Mouse (Mus musculus) forebrain, embryonic 14.5 days (tissue): ENCODE data around the gene Ifngr2. TPM values are rescaled to one million over a fixed set of nuclear protein-coding genes. Genes with fewer than 3 reads are reported as not detected.

ENCODE experiments used
- ATAC-seq: fragments of 200-750 bp; cut with Nextera tagmentation; 2 replicates; pipeline ENCODE4 v1.8.0; 2017; ENCODE audit warnings: mild to moderate bottlenecking, moderate library complexity
- DNase-seq: peaks from one replicate; pipeline ENCODE4 v3.0.0-alpha.2; 2015; ENCODE audit warnings: low spot score
- H3K27ac ChIP-seq: fragments of 300-500 bp; sonication (generic); 2 replicates; pipeline ENCODE4 v1.5.1; 2014; ENCODE audit warnings: low read depth, mild to moderate bottlenecking, control low read depth, low read length, moderate library complexity
- H3K27me3 ChIP-seq: fragments of 300-500 bp; sonication (generic); replicated peaks from 2 replicates; pipeline ENCODE4 v1.6.1; 2014; ENCODE audit warnings: low read length, control low read depth, mixed read lengths; ENCODE audit not compliant: control insufficient read depth, insufficient read depth
- H3K36me3 ChIP-seq: fragments of 300-500 bp; sonication (generic); 2 replicates; pipeline ENCODE4 v1.6.1; 2014; ENCODE audit warnings: low read length, control low read depth; ENCODE audit not compliant: control insufficient read depth, insufficient read depth
- H3K4me1 ChIP-seq: fragments of 300-500 bp; sonication (generic); 2 replicates; pipeline ENCODE4 v1.6.1; 2014; ENCODE audit warnings: antibody characterized with exemption, low read length, control low read depth; ENCODE audit not compliant: control insufficient read depth, insufficient read depth
- H3K4me2 ChIP-seq: fragments of 300-500 bp; sonication (generic); 2 replicates; pipeline ENCODE4 v1.6.1; 2014; ENCODE audit warnings: mild to moderate bottlenecking, control low read depth, low read length
- H3K4me3 ChIP-seq: fragments of 300-500 bp; sonication (generic); 2 replicates; pipeline ENCODE4 v1.5.1; 2014; ENCODE audit warnings: low read depth, low read length, control low read depth
- H3K9ac ChIP-seq: fragments of 300-500 bp; sonication (generic); 2 replicates; pipeline ENCODE4 v1.6.1; 2014; ENCODE audit warnings: mild to moderate bottlenecking, low read length, control low read depth, moderate library complexity
- H3K9me3 ChIP-seq: fragments of 300-500 bp; sonication (generic); replicated peaks from 2 replicates; pipeline ENCODE4 v1.6.1; 2016; ENCODE audit warnings: low read length, control low read depth, mixed read lengths; ENCODE audit not compliant: control insufficient read depth
- WGBS: fragments of 180-500 bp; shearing (Covaris S2); extraction: QIAGEN DNeasy Blood & Tissue Kit; methylation state at CpG from one replicate; pipeline ENCODE4 v1.1.7; 2014; 5-methylcytosine and 5-hydroxymethylcytosine counted together
- polyA plus RNA-seq: library from polyadenylated mRNA; unstranded; fragments of >200 nt; fragmentation: Nextera tagmentation; extraction: Ambion mirVana; gene quantifications from 2 replicates; pipeline ENCODE4 v1.2.1, GENCODE M21; 2014

The Ifngr2 gene
- polyA plus RNA-seq, 1 experiment from 2014 or later = 77.3 TPM

DNA sequence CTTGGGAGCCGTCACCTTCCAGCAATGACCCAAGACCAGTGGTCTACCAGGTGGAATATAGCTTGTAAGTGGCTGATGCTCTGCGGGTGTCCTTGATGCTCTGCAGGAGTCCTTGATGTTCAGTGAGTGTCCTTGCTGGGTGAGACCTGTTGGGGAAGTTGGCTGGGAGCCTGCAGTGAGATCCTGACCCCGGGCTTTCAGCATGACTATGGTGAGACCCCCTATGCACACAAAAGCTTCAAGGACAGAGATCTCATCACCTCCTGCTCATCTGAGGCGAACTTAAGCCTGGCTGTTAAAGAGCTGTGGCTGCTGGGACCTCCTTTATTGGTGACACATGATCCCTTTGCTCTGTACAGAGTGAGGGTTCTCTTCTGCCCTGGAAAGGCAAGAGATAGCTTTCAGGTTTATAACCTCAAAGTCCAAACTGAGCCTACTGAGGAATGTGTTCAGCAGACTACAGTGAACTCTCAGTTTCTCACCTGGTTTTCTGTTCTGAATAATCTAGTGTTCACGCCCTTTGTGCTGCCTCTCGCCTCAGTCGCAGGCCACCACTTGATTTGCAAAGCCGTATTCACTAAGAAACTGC is 8.2 kb downstream of the Ifngr2 start:
- ATAC-seq = no peak
- WGBS = 86% methylated on average over 8 of the region's 8 CpGs
- Histone ChIP-seq H3K4me3 (no peak overlapping the region), H3K9ac (no peak overlapping the region), H3K9me3 (no peaks in the 10 kb centered on the region), H3K4me2 (no peak overlapping the region), H3K4me1 (no peaks in the 10 kb centered on the region), H3K27ac (no peak overlapping the region), H3K27me3 (no peaks in the 10 kb centered on the region), H3K36me3 (peaks cover 25% of the 10 kb centered on the region)
- no peak for DNase-seq

DNA sequence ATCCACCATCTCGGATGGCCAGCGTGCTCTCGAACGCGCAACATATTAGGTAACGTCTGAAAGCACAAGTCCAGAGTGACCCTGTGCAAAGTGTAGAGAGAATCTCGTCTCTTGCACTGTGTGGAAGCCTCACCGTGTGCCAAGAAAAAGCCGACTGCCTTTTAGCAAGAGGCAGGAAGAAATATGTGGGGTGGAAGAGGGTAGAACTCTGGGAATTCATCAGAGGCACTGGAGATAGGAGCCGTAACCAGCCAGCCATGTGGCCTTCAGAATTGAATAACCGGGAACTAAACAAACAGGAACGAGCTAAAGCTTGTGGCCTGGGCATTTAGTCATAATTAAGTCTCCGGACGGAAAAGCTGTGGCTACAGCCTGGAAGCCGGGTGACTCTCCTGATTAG is 9.8 kb downstream of the Ifngr2 start:
- H3K27me3 ChIP-seq = no peaks in the 10 kb centered on the region
- WGBS = 87% methylated on average over 15 of the region's 15 CpGs
- no peak overlapping the region for H3K4me3 ChIP-seq
- no peak for DNase-seq
- H3K4me1 ChIP-seq = no peaks in the 10 kb centered on the region
- no peak overlapping the region for H3K4me2 ChIP-seq
- no peak overlapping the region for H3K9ac ChIP-seq
- peaks cover 26% of the 10 kb centered on the region for H3K36me3 ChIP-seq
- H3K9me3 ChIP-seq = no peaks in the 10 kb centered on the region
- H3K27ac ChIP-seq = no peak overlapping the region
- no peak for ATAC-seq

DNA sequence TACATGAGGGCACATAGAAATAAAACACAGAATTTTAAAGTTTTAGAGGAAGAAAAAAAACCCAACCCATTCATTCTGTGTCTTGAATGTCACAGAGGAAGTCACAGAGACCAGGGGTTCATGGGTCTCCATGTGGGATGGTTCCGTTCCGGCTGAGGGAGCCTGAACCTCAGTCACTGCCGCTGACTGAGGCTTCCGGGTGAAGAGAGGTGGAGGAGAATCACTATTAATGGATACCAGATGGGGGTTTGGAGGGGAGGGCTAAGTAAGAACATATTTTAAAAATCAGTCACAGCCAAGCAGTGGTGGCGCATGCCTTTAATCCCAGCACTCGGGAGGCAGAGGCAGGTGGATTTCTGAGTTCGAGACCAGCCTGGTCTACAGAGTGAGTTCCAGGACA is 10.3 kb downstream of the Ifngr2 start:
- 93% methylated on average over 7 of the region's 7 CpGs for WGBS
- DNase-seq (no peak), ATAC-seq (no peak)
- Histone ChIP-seq H3K9me3 (no peaks in the 10 kb centered on the region), H3K27me3 (no peaks in the 10 kb centered on the region), H3K4me3 (no peak overlapping the region), H3K9ac (no peak overlapping the region), H3K27ac (no peak overlapping the region), H3K36me3 (peaks cover 32% of the 10 kb centered on the region), H3K4me1 (no peaks in the 10 kb centered on the region), H3K4me2 (no peak overlapping the region)

DNA sequence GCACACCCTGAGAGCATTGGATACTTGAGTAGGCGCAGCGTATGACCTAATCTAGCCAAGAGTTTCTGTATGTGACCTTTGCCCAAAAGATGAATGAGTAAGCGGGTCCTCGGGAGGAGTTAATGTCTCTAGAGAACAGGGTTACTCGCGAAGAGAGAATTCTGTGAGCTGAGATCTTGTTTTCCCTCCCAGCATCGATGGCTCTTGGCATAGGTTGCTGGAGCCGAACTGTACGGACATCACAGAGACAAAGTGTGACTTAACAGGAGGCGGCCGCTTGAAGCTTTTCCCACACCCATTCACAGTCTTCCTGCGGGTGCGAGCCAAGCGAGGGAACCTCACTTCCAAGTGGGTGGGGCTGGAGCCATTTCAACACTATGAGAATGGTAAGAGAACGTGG is 10.8 kb downstream of the Ifngr2 start:
- no peak for DNase-seq
- Histone ChIP-seq H3K4me2 (no peak overlapping the region), H3K9me3 (no peaks in the 10 kb centered on the region), H3K36me3 (peaks cover 36% of the 10 kb centered on the region), H3K4me3 (no peak overlapping the region), H3K9ac (no peak overlapping the region), H3K27me3 (no peaks in the 10 kb centered on the region), H3K27ac (no peak overlapping the region), H3K4me1 (no peaks in the 10 kb centered on the region)
- ATAC-seq = no peak
- 82% methylated on average over 15 of the region's 15 CpGs for WGBS

DNA sequence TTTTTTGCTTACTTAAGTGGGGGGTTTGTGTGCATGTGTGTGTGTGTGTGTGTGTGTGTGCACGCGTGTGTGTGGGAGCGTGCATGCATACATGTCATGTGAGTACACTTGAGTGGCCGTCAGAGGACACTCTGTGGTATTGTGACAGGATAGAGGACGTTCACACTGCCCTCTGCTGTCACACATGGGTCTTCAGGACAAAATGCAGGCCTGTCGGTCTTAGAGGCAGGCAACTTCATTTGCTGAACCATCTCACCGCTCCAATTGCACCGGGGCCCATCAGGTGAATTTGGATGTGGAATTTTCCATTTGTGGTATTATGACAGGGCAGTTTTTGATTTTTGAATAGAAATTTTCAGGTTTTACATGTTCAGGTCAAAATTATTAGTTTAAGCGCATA is 14.2 kb downstream of the Ifngr2 start:
- H3K4me2 ChIP-seq = no peak overlapping the region
- 59% methylated on average over 9 of the region's 9 CpGs for WGBS
- no peak overlapping the region for H3K9ac ChIP-seq
- no peaks in the 10 kb centered on the region for H3K27me3 ChIP-seq
- no peak overlapping the region for H3K4me3 ChIP-seq
- peaks cover 33% of the 10 kb centered on the region for H3K36me3 ChIP-seq
- no peaks in the 10 kb centered on the region for H3K9me3 ChIP-seq
- no peak overlapping the region for H3K27ac ChIP-seq
- DNase-seq (peak; percentile 41), ATAC-seq (peak; percentile 48; the same call in 1 of the 2 replicates)
- no peaks in the 10 kb centered on the region for H3K4me1 ChIP-seq

DNA sequence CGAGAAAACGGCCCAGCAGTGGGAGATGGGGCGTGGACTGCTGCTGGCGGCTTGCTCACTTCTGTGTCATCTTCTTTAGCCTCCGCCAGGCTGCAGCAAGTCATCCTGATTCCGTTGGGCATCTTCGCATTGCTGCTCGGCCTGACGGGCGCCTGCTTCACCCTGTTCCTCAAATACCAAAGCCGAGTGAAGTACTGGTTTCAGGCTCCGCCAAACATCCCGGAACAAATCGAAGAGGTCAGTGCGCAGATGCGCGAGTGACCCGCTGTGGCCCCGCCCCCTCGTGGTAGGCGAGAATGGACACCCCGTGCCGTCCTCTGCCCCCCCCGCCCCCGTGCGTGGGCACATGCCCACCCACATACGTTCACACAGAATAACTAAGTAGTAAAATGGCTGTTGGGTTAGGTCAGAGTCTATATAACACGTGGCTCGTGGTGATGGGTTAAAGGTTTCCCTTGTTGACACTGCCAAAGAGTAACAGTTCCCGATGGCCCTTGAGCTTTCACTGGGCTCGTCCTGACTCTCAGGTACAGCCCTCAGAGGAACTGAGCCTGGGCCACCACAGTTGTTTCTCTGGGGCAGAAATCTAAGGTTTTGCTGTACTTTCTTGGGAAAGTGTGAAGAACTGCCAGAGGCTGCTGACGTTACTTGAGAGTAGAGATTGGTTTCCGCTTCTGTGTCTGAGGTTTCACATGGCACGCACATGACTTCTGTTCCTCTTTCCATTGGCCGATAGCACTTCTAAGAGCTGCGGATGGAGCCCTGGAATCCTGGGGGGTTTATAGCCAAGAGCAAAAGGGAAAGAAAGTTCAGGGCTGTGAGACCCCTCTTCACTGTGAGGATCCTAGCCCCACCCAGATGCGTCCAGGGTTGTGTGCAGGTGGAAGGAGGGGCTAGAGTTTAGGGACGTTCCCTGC is 14.9 kb downstream of the Ifngr2 start:
- peaks cover 33% of the 10 kb centered on the region for H3K36me3 ChIP-seq
- WGBS = 80% methylated on average over 38 of the region's 38 CpGs
- H3K4me2 ChIP-seq = no peak overlapping the region

DNA sequence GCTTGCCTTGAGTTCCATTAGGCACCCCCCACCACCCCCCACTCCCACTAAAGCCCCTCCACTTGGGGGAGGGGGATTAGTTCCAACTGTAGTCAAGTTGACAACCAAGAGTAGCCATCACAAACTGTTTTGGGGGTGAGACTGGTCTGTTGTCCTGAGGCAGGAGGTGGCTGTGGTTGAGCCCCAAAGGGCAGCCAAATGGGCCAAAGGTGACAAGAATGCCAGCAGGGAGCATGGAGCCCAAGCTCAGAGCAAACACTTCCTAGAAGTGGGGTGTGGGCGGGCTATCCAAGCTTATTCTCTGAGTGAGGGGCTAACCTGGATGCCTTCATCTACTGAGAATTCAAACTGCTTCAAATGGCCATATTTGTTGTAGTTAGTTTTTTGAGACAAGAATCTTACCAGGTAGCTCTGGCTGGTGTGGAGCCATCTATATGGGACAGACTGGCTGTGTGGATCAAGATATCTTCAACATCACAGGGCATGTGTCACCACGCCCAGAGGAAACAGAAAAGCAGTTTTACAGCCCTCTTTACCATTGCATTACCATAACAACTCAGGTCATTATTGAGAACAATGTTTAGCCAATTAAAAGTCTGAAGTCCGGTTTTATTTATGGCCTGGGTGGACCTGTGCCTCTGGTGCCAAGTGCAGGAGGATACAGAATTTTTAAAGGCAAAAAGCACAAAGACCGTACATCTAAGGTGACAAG is 17.9 kb downstream of the Ifngr2 start:
- no peak for DNase-seq
- no peaks in the 10 kb centered on the region for H3K9me3 ChIP-seq
- no peaks in the 10 kb centered on the region for H3K4me1 ChIP-seq
- H3K4me3 ChIP-seq = no peak overlapping the region
- no peak overlapping the region for H3K4me2 ChIP-seq
- H3K36me3 ChIP-seq = peaks cover 20% of the 10 kb centered on the region
- WGBS = 77% methylated on average over 4 of the region's 4 CpGs
- H3K27me3 ChIP-seq = no peaks in the 10 kb centered on the region
- no peak overlapping the region for H3K9ac ChIP-seq
- no peak overlapping the region for H3K27ac ChIP-seq
- no peak for ATAC-seq

More for the DNA sequence above, 14.9 kb downstream of the Ifngr2 start:
- DNase-seq (no peak), ATAC-seq (no peak)
- Histone ChIP-seq H3K27me3 (no peaks in the 10 kb centered on the region), H3K4me3 (no peak overlapping the region), H3K4me1 (no peaks in the 10 kb centered on the region), H3K9ac (no peak overlapping the region), H3K9me3 (no peaks in the 10 kb centered on the region), H3K27ac (no peak overlapping the region)

DNA sequence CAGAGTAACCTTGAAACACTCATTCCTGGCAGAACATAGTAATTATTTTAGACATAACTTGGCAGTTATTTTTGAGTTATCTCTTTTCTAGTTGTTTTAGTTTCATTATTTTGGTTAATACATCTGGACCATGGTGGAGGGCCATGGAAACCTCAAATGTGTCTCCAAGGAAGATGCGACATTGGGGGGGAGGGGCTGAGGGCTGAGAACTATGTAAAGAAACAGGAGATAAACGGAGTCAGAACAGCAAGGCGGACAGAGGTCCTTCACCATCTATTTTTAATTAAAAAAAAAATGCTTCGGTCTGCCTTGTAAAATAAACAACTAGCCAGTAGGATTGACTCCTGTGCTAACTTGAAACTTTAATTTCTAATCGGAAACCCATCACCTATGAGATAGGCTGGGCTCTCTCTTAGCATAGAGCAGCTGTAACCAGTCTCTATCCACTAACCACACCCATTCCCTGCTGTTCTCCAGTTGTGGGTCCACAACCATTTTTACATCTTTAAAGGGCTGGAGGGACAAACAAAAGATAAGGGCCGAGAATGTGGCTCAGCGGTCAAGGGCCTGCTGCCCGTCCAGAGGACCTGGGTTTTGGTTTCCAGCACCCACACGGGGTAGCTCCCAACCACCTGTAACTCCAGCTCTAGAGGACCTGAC is 18.6 kb downstream of the Ifngr2 start:
- no peak overlapping the region for H3K27ac ChIP-seq
- H3K4me3 ChIP-seq = no peak overlapping the region
- WGBS = 80% methylated on average over 9 of the region's 9 CpGs
- peaks cover 18% of the 10 kb centered on the region for H3K36me3 ChIP-seq
- no peaks in the 10 kb centered on the region for H3K27me3 ChIP-seq
- no peak overlapping the region for H3K9ac ChIP-seq
- H3K4me1 ChIP-seq = no peaks in the 10 kb centered on the region
- no peaks in the 10 kb centered on the region for H3K9me3 ChIP-seq
- DNase-seq (no peak), ATAC-seq (no peak)
- H3K4me2 ChIP-seq = no peak overlapping the region
